Mouse (Mus musculus): ENCODE measurements at regions not wholly inside any gene's neighbourhood (a gene's known extent, or its start where the extent isn't known, plus 50 kb on each side); places are given as distances from the start of the nearest gene placed in this dataset.

- Histone ChIP-seq H3K27ac (ENCODE audit: insufficient read depth, low read depth, low read length) (no peak overlapping the region), H3K4me1 (ENCODE audit: control insufficient read depth, insufficient read depth, low read length) (no peaks in the 10 kb centered on the region), H3K4me3 (ENCODE audit: insufficient read depth, low read depth, low read length) (no peak overlapping the region)
- WGBS, result 94% methylated on average over 3 of the region's 3 CpGs
- TF ChIP-seq CTCF (IDR thresholded peaks at IDR 0.05; ENCODE audit: insufficient read depth, low read depth, low read length) (no peak), POLR2A (IDR thresholded peaks at IDR 0.05; ENCODE audit: insufficient read depth, low read depth, low read length) (no peak)
These were observed 329.9 kb upstream of the Actbl2 start for GRCm38 (mm10) chr13:110924897-110925296.

- Histone ChIP-seq H3K27ac (ENCODE audit: insufficient read depth, low read depth, low read length) (no peak overlapping the region), H3K4me1 (ENCODE audit: control insufficient read depth, insufficient read depth, low read length) (no peaks in the 10 kb centered on the region), H3K4me3 (ENCODE audit: insufficient read depth, low read depth, low read length) (no peak overlapping the region)
- WGBS, result 87% methylated on average over 3 of the region's 3 CpGs
- TF ChIP-seq POLR2A (IDR thresholded peaks at IDR 0.05; ENCODE audit: insufficient read depth, low read depth, low read length), result no peak
- TF ChIP-seq CTCF (IDR thresholded peaks at IDR 0.05; ENCODE audit: insufficient read depth, low read depth, low read length), result no peak
These were observed 326.7 kb upstream of the Actbl2 start for GRCm38 (mm10) chr13:110928143-110928542.

- Histone ChIP-seq H3K4me1 (ENCODE audit: control insufficient read depth, insufficient read depth, low read length) (no peaks in the 10 kb centered on the region), H3K4me3 (ENCODE audit: insufficient read depth, low read depth, low read length) (no peak overlapping the region), H3K27ac (ENCODE audit: insufficient read depth, low read depth, low read length) (no peak overlapping the region)
- TF ChIP-seq CTCF (IDR thresholded peaks at IDR 0.05; ENCODE audit: insufficient read depth, low read depth, low read length), result no peak
- TF ChIP-seq POLR2A (IDR thresholded peaks at IDR 0.05; ENCODE audit: insufficient read depth, low read depth, low read length), result no peak
- WGBS, result 85% methylated on average over 3 of the region's 3 CpGs
These were observed 325.9 kb upstream of the Actbl2 start for GRCm38 (mm10) chr13:110928894-110929293.

GRCm38 (mm10) chr13:110929579-110929978, 325.2 kb upstream of the Actbl2 start:
- Histone ChIP-seq H3K4me1 (ENCODE audit: control insufficient read depth, insufficient read depth, low read length) (no peaks in the 10 kb centered on the region), H3K27ac (ENCODE audit: insufficient read depth, low read depth, low read length) (no peak overlapping the region), H3K4me3 (ENCODE audit: insufficient read depth, low read depth, low read length) (no peak overlapping the region)
- TF ChIP-seq CTCF (IDR thresholded peaks at IDR 0.05; ENCODE audit: insufficient read depth, low read depth, low read length), result no peak
- no peak for TF ChIP-seq POLR2A (IDR thresholded peaks at IDR 0.05; ENCODE audit: insufficient read depth, low read depth, low read length)
- 91% methylated on average over 1 of the region's 1 CpGs for WGBS

GRCm38 (mm10) chr13:110941587-110941986, 313.2 kb upstream of the Actbl2 start:
- H3K4me3 ChIP-seq (ENCODE audit: insufficient read depth, low read depth, low read length), result no peak overlapping the region
- no peaks in the 10 kb centered on the region for H3K4me1 ChIP-seq (ENCODE audit: control insufficient read depth, insufficient read depth, low read length)
- WGBS, result 81% methylated on average over 1 of the region's 1 CpGs
- no peak overlapping the region for H3K27ac ChIP-seq (ENCODE audit: insufficient read depth, low read depth, low read length)
- TF ChIP-seq POLR2A (IDR thresholded peaks at IDR 0.05; ENCODE audit: insufficient read depth, low read depth, low read length) (no peak), CTCF (IDR thresholded peaks at IDR 0.05; ENCODE audit: insufficient read depth, low read depth, low read length) (no peak)

- WGBS, result 71% methylated on average over 4 of the region's 4 CpGs
These were observed 311.7 kb upstream of the Actbl2 start for GRCm38 (mm10) chr13:110942986-110943644.

GRCm38 (mm10) chr13:110944061-110944460, 310.8 kb upstream of the Actbl2 start:
- Histone ChIP-seq H3K4me3 (ENCODE audit: insufficient read depth, low read depth, low read length) (no peak overlapping the region), H3K27ac (ENCODE audit: insufficient read depth, low read depth, low read length) (no peak overlapping the region), H3K4me1 (ENCODE audit: control insufficient read depth, insufficient read depth, low read length) (no peaks in the 10 kb centered on the region)
- WGBS, result 90% methylated on average over 4 of the region's 4 CpGs
- TF ChIP-seq CTCF (IDR thresholded peaks at IDR 0.05; ENCODE audit: insufficient read depth, low read depth, low read length), result no peak
- TF ChIP-seq POLR2A (IDR thresholded peaks at IDR 0.05; ENCODE audit: insufficient read depth, low read depth, low read length), result no peak

More at GRCm38 (mm10) chr13:110942986-110943644, 311.7 kb upstream of the Actbl2 start:
- Histone ChIP-seq H3K4me1 (ENCODE audit: control insufficient read depth, insufficient read depth, low read length) (no peaks in the 10 kb centered on the region), H3K4me3 (ENCODE audit: insufficient read depth, low read depth, low read length) (no peak overlapping the region), H3K27ac (ENCODE audit: insufficient read depth, low read depth, low read length) (no peak overlapping the region)
- TF ChIP-seq POLR2A (IDR thresholded peaks at IDR 0.05; ENCODE audit: insufficient read depth, low read depth, low read length), result no peak
- TF ChIP-seq CTCF (IDR thresholded peaks at IDR 0.05; ENCODE audit: insufficient read depth, low read depth, low read length), result no peak

GRCm38 (mm10) chr13:110944683-110945082, 310.1 kb upstream of the Actbl2 start:
- TF ChIP-seq CTCF (IDR thresholded peaks at IDR 0.05; ENCODE audit: insufficient read depth, low read depth, low read length) (no peak), POLR2A (IDR thresholded peaks at IDR 0.05; ENCODE audit: insufficient read depth, low read depth, low read length) (no peak)
- Histone ChIP-seq H3K4me1 (ENCODE audit: control insufficient read depth, insufficient read depth, low read length) (no peaks in the 10 kb centered on the region), H3K4me3 (ENCODE audit: insufficient read depth, low read depth, low read length) (no peak overlapping the region), H3K27ac (ENCODE audit: insufficient read depth, low read depth, low read length) (no peak overlapping the region)
- WGBS, result 91% methylated on average over 5 of the region's 5 CpGs

GRCm38 (mm10) chr13:110960212-110960611, 294.6 kb upstream of the Actbl2 start:
- Histone ChIP-seq H3K4me3 (ENCODE audit: insufficient read depth, low read depth, low read length) (no peak overlapping the region), H3K4me1 (ENCODE audit: control insufficient read depth, insufficient read depth, low read length) (no peaks in the 10 kb centered on the region), H3K27ac (ENCODE audit: insufficient read depth, low read depth, low read length) (no peak overlapping the region)
- TF ChIP-seq POLR2A (IDR thresholded peaks at IDR 0.05; ENCODE audit: insufficient read depth, low read depth, low read length) (no peak), CTCF (IDR thresholded peaks at IDR 0.05; ENCODE audit: insufficient read depth, low read depth, low read length) (no peak)
- WGBS, result 77% methylated on average over 5 of the region's 5 CpGs
